Mouse (Mus musculus) hindbrain, embryonic 14.5 days (tissue): ENCODE data around the gene Ccdc180. TPM values are rescaled to one million over a fixed set of nuclear protein-coding genes. Genes with fewer than 3 reads are reported as not detected.

Source experiments
- ATAC-seq: fragments of 200-750 bp; cut with Nextera tagmentation; 2 replicates; pipeline ENCODE4 v1.8.0; 2017; ENCODE audit warnings: moderate number of reproducible peaks, mild to moderate bottlenecking, moderate TSS enrichment, moderate library complexity; ENCODE audit not compliant: low FRiP score
- DNase-seq: peaks from one replicate; pipeline ENCODE4 v3.0.0-alpha.2; 2015; ENCODE audit warnings: low spot score
- H3K27ac ChIP-seq: fragments of 300-500 bp; sonication (generic); 2 replicates; pipeline ENCODE4 v1.5.1; 2014; ENCODE audit warnings: mild to moderate bottlenecking, moderate library complexity
- H3K27me3 ChIP-seq: fragments of 300-500 bp; sonication (generic); 2 replicates; pipeline ENCODE4 v1.6.1; 2014; ENCODE audit warnings: mild to moderate bottlenecking, low read length, mixed read lengths; ENCODE audit not compliant: control insufficient read depth, insufficient read depth
- H3K36me3 ChIP-seq: fragments of 300-500 bp; sonication (generic); replicated peaks from 2 replicates; pipeline ENCODE4 v1.6.1; 2014; ENCODE audit not compliant: control insufficient read depth, insufficient read depth
- H3K4me1 ChIP-seq: fragments of 300-500 bp; sonication (generic); replicated peaks from 2 replicates; pipeline ENCODE4 v1.6.1; 2014; ENCODE audit warnings: antibody characterized with exemption, low read length, mixed read lengths; ENCODE audit not compliant: control insufficient read depth, insufficient read depth
- H3K4me2 ChIP-seq: fragments of 300-500 bp; sonication (generic); replicated peaks from 2 replicates; pipeline ENCODE4 v1.6.1; 2014; ENCODE audit warnings: mild to moderate bottlenecking, moderate library complexity
- H3K4me3 ChIP-seq: fragments of 300-500 bp; sonication (generic); replicated peaks from 2 replicates; pipeline ENCODE4 v1.5.1; 2014; ENCODE audit warnings: mild to moderate bottlenecking, low read length
- H3K9ac ChIP-seq: fragments of 300-500 bp; sonication (generic); 2 replicates; pipeline ENCODE4 v1.6.1; 2014
- H3K9me3 ChIP-seq: fragments of 300-500 bp; sonication (generic); 2 replicates; pipeline ENCODE4 v1.6.1; 2016; ENCODE audit warnings: low read length; ENCODE audit not compliant: control insufficient read depth
- WGBS: fragments of 180-500 bp; shearing (Covaris S2); extraction: QIAGEN DNeasy Blood & Tissue Kit; methylation state at CpG from one replicate; pipeline ENCODE4 v1.1.7; 2014; 5-methylcytosine and 5-hydroxymethylcytosine counted together
- polyA plus RNA-seq: library from polyadenylated mRNA; unstranded; fragments of >200 nt; fragmentation: Nextera tagmentation; extraction: Ambion mirVana; gene quantifications from 2 replicates; pipeline ENCODE4 v1.2.1, GENCODE M21; 2014

Ccdc180 gene
- polyA plus RNA-seq, 1 experiment from 2014 or later, result 0.59 TPM

DNA sequence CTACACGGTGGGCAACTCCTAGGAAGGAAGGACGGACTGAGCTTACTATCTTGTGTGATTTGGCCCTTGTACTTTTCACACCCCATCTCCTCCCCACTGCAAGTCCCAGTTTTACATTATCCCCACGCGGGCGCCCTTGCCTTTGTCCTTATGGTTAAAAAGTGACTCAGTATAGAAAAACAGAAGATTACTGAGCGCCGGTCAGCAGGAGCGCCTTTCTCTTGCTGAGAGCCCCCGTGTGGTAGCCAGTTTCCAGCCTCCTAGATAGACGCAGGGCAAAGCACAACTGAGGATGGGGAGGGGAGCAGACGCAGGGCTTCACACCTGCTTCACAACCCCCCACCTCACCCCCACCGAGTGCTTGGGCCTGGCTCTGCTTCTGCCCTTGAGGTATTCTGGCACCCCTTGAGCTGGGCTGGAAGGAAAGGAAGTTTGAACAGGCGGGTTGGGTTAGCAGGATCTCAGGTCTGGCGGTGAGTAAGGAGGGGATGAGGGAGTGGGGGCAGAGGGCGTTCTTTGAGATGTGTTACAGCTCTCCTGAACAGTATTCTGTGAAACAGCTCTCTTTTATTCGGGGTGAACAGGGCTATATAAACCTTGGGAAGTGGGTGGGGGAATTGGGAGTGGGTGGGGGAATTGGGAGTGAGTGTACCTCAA lies 6.5 kb downstream of the Ccdc180 start:
- WGBS, result 13% methylated on average over 16 of the region's 16 CpGs
- Histone ChIP-seq H3K4me2 (no peak overlapping the region), H3K4me3 (no peak overlapping the region), H3K27me3 (no peaks in the 10 kb centered on the region), H3K9ac (no peak overlapping the region), H3K36me3 (no peaks in the 10 kb centered on the region), H3K27ac (no peak overlapping the region), H3K4me1 (no peaks in the 10 kb centered on the region), H3K9me3 (no peaks in the 10 kb centered on the region)
- no peak for DNase-seq
- no peak for ATAC-seq

DNA sequence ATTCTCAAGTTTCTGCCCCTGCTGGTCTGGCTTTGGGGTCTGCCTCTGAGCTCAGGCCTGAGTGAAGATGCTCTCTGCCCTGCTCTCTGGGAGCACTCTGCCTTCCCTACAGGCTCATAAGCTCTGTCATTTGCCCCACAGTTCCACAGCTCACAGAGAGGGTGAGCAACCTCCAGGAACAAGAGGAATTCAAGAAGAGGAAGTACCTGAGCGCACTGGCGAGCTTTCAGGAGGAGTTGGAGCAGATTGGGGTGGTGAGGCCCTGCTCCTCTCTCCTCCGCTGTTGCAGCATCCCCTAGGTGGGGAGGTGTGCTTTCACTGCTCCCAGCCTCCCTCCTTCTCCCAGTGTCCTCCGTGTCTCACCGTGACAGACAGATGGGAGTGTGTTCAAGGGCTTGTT lies 8.3 kb downstream of the Ccdc180 start:
- no peaks in the 10 kb centered on the region for H3K36me3 ChIP-seq
- WGBS, result 74% methylated on average over 5 of the region's 5 CpGs
- no peak overlapping the region for H3K4me3 ChIP-seq
- no peak for DNase-seq
- no peaks in the 10 kb centered on the region for H3K27me3 ChIP-seq
- no peaks in the 10 kb centered on the region for H3K9me3 ChIP-seq
- no peak overlapping the region for H3K9ac ChIP-seq
- H3K4me2 ChIP-seq, result no peak overlapping the region
- H3K4me1 ChIP-seq, result no peaks in the 10 kb centered on the region
- H3K27ac ChIP-seq, result no peak overlapping the region
- no peak for ATAC-seq

DNA sequence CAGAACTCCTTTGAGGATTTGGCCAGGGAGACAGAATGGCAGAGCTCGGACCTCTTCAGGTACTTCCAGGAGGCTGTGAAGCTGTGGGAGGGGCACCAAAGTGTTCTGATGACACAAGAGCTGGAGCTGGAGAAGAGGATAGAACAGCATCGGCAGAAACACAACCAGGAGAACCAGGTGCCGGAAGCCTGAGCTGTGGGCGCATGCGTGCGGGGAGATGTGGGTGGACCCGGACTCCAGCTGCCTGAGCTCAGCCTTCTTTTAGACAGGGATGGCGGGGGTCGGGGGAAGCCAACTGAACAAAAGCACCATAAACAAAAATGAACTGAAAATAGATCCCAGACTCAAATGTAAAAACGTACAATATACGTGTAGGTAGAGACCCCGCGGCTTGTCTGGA lies 19.2 kb downstream of the Ccdc180 start:
- Histone ChIP-seq H3K9ac (no peak overlapping the region), H3K36me3 (no peaks in the 10 kb centered on the region), H3K4me3 (no peak overlapping the region), H3K27me3 (no peaks in the 10 kb centered on the region), H3K4me1 (no peaks in the 10 kb centered on the region), H3K9me3 (no peaks in the 10 kb centered on the region), H3K27ac (no peak overlapping the region), H3K4me2 (no peak overlapping the region)
- DNase-seq (no peak), ATAC-seq (no peak)
- 93% methylated on average over 13 of the region's 13 CpGs for WGBS

DNA sequence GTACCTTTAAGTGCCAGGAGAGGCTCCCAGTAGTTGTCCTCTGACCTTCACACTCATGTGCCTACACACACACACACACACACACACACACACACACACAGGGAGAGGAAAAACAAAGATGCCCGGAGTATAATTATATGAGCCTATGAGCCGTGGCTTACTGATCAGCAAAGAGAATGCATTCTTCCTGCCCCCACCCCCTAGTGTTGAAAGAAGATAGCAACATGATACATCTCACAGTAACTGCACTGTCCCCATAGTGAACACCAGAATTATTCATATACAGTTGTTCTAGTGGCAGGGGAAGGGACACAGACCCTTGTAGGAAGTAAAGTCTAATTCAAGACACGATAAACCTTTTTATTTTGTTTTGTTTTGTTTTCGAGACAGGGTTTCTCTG lies 19.8 kb downstream of the Ccdc180 start:
- no peak overlapping the region for H3K27ac ChIP-seq
- ATAC-seq (no peak), DNase-seq (no peak)
- no peak overlapping the region for H3K9ac ChIP-seq
- no peak overlapping the region for H3K4me2 ChIP-seq
- no peaks in the 10 kb centered on the region for H3K9me3 ChIP-seq
- H3K36me3 ChIP-seq, result no peaks in the 10 kb centered on the region
- H3K27me3 ChIP-seq, result no peaks in the 10 kb centered on the region
- 79% methylated on average over 4 of the region's 4 CpGs for WGBS
- no peak overlapping the region for H3K4me3 ChIP-seq
- no peaks in the 10 kb centered on the region for H3K4me1 ChIP-seq

DNA sequence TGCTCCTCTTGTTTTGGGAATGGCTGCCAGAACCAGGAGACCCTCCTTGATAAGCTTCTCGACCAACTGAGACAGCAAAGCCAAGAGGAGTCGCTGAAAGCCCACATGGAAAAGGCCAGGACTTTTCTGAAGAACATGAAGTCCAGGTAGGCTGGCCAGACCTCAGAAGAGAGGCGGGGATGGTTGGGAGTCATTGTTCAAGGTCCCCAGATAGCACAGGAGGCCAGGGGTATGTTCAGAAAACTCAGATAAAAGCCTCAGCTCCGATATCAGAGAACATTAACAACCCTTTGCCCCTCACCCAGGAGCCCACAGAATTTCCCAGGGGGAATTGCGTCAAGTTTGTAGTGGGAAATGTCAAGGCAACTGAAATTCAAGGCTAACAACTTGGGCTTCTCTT lies 21.2 kb downstream of the Ccdc180 start:
- H3K4me3 ChIP-seq, result no peak overlapping the region
- H3K9me3 ChIP-seq, result no peaks in the 10 kb centered on the region
- no peak overlapping the region for H3K27ac ChIP-seq
- DNase-seq (no peak), ATAC-seq (no peak)
- H3K36me3 ChIP-seq, result no peaks in the 10 kb centered on the region
- H3K27me3 ChIP-seq, result no peaks in the 10 kb centered on the region
- H3K4me2 ChIP-seq, result no peak overlapping the region
- H3K4me1 ChIP-seq, result no peaks in the 10 kb centered on the region
- 84% methylated on average over 5 of the region's 5 CpGs for WGBS
- no peak overlapping the region for H3K9ac ChIP-seq

DNA sequence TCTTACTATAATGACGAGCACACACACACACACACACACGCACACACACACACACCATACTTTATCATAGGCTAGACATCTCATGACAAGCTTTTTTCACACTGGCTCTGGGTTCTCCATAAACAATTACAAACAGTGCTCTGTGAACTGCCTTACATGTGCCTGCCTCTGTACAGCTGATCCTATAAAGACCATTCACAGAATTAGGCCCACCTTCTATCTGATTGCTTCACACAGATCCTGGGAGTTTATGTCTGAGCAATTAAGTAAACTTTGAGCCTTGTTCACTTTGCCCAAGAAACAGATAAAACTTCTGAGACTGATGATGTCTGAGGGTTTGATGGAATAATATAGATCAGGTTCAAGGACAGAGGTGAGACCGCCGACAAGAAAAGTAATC lies 21.8 kb downstream of the Ccdc180 start:
- DNase-seq, result no peak
- no peaks in the 10 kb centered on the region for H3K4me1 ChIP-seq
- H3K27ac ChIP-seq, result no peak overlapping the region
- H3K4me2 ChIP-seq, result no peak overlapping the region
- no peaks in the 10 kb centered on the region for H3K27me3 ChIP-seq
- H3K9ac ChIP-seq, result no peak overlapping the region
- WGBS, result 94% methylated on average over 4 of the region's 4 CpGs
- no peak for ATAC-seq
- no peak overlapping the region for H3K4me3 ChIP-seq
- no peaks in the 10 kb centered on the region for H3K9me3 ChIP-seq
- no peaks in the 10 kb centered on the region for H3K36me3 ChIP-seq

DNA sequence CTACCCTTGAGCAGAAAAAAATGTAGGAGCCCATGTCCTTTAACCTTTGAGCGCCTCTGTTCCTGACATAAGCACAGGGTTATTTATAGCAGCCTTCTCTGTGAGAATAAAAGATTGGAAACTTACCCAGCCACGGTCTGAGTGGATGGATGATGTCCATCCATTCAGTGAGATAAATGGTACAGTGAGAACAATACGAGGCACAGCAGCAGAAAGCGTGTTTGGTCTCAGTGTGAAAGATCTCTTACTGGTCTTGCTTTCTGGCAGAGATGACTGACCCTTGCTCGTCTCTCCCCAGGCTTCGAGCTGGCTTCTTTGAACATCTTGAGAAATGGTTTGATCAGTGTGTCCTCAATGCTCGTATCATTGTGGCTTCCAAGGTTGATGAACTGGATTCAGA lies 27.0 kb downstream of the Ccdc180 start:
- H3K27me3 ChIP-seq, result no peaks in the 10 kb centered on the region
- no peak overlapping the region for H3K9ac ChIP-seq
- H3K4me1 ChIP-seq, result no peaks in the 10 kb centered on the region
- H3K9me3 ChIP-seq, result no peaks in the 10 kb centered on the region
- ATAC-seq (no peak), DNase-seq (no peak)
- no peaks in the 10 kb centered on the region for H3K36me3 ChIP-seq
- H3K4me2 ChIP-seq, result no peak overlapping the region
- H3K27ac ChIP-seq, result no peak overlapping the region
- no peak overlapping the region for H3K4me3 ChIP-seq
- 49% methylated on average over 7 of the region's 7 CpGs for WGBS

DNA sequence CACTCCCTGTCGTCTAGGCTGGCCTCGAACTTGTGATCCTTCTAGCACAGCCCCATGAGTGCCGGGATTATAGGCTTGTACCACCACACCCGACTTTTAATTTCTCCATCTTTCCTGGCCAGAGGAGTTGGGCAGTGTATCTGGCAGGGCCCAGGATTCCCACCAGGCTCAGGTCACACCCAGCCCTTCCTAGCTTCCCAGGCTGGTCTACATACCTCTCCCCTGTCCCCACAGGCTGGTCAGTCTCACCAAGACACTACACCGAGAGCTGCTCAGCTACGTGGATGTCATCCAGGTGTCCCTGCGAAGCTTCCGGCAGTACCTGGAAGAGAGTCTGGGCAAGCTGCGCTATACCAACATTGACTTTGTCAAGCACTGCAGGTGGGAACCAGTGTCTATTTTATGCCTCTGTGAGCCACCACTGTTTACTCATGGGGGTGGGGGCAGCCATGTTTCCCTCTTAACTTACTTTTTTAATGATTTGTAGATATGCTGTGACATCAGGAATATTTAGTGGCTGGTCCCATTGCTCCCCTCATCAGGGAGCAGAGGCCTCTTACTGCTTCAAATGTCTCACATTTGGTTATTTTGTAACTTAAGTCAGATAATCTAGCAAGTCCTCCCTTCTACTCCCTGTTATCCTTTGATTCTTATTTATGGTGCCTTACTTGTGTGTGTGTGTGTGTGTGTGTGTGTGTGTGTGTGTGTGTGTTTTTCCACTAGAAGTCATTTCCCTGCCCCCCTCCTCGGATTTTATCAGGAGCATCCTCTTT lies 31.7 kb downstream of the Ccdc180 start:
- WGBS, result 90% methylated on average over 10 of the region's 10 CpGs
- no peak overlapping the region for H3K4me2 ChIP-seq
- no peaks in the 10 kb centered on the region for H3K36me3 ChIP-seq
- no peaks in the 10 kb centered on the region for H3K27me3 ChIP-seq
- no peak overlapping the region for H3K4me3 ChIP-seq
- no peak for ATAC-seq
- no peak overlapping the region for H3K27ac ChIP-seq
- no peaks in the 10 kb centered on the region for H3K9me3 ChIP-seq
- H3K4me1 ChIP-seq, result no peaks in the 10 kb centered on the region
- no peak for DNase-seq
- no peak overlapping the region for H3K9ac ChIP-seq

DNA sequence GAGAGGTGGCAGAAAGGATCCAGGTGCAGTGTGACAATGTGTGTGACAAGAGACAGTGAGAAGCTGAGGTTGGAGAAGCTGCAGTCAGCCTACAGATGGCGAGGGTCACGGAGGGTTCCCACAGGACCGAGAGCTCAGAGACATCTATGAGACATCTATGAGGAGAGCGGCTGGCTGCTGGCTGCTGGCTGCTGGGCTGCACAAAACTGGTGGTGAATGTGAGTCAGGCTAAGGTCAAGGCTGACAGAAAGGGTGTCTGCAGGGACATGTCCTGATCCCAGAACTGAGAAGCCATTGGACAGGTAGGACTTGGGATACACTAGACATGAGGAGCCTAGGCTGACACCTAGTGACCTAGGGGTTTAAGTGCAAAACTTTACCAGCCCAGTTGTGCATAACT lies 33.9 kb downstream of the Ccdc180 start:
- Histone ChIP-seq H3K36me3 (no peaks in the 10 kb centered on the region), H3K4me2 (no peak overlapping the region), H3K9me3 (no peaks in the 10 kb centered on the region), H3K9ac (no peak overlapping the region), H3K4me1 (no peaks in the 10 kb centered on the region), H3K4me3 (no peak overlapping the region), H3K27me3 (no peaks in the 10 kb centered on the region), H3K27ac (no peak overlapping the region)
- ATAC-seq, result no peak
- WGBS, result 82% methylated on average over 4 of the region's 4 CpGs
- no peak for DNase-seq
